Mouse (Mus musculus) activated CD4-positive, CD25-positive, alpha-beta regulatory T cell (primary cell): ENCODE data around the gene Spred1. TPM values are rescaled to one million over a fixed set of nuclear protein-coding genes. Genes with fewer than 3 reads are reported as not detected.

Experiments used
- polyA plus RNA-seq, 2 experiments: library from polyadenylated mRNA; unstranded; fragments of 100-300 nt; shearing (Covaris generic); gene quantifications; one replicate each; pipeline ENCODE4 v1.2.1; 2017

Gene Spred1
- polyA plus RNA-seq = 1 to 10 TPM; 5.2 to 6.0 TPM

GRCm38 (mm10) chr2:117121212-117121983 lies at the start of gene Spred1:
TSS of gene Spred1 (plus strand) at chr2:117121374.

Other genes with a start within 250 kb of the Spred1 start
- not detected for gene Tmco5, start 242.7 kb upstream of the Spred1 start, polyA plus RNA-seq
- 1 to 10 TPM; 1.9 to 3.7 TPM for gene Fam98b, start 128.4 kb downstream of the Spred1 start, polyA plus RNA-seq
- 100 to 1,000 TPM; 203 to 241 TPM for gene Rasgrp1, start 221.6 kb downstream of the Spred1 start, polyA plus RNA-seq